Mouse (Mus musculus) frontal cortex, postnatal 36 days (tissue): ENCODE data around the gene Sh2d3c.

Experiments used
- DNase-seq, 2 experiments: peaks; one replicate each; pipeline ENCODE4 v3.0.0; 2022; ENCODE audit warnings: low spot score in 2 of 2

Sh2d3c gene

GRCm38 (mm10) chr2:32791297-32791696 is 70.4 kb downstream of the Sh2d3c start:
- no peak for DNase-seq

GRCm38 (mm10) chr2:32795748-32796418 is 75.0 kb downstream of the Sh2d3c start:
- no peak for DNase-seq

- no peak for DNase-seq
Measured at GRCm38 (mm10) chr2:32798251-32798962, 77.6 kb downstream of the Sh2d3c start.
